Mouse (Mus musculus): ENCODE results near the gene Hs2st1. TPM values are rescaled to one million over a fixed set of nuclear protein-coding genes. Genes with fewer than 3 reads are reported as not detected.

Hs2st1 gene
- 4.5 and 5.2 TPM in 2 replicates for polyA plus RNA-seq (2015; fragmentation: Nextera tagmentation; extraction: Ambion mirVana)

GRCm38 (mm10) chr3:144570047-144570815 lies at the start of gene Hs2st1, which contains the start of gene Selenof:
Hs2st1 (minus strand) TSS chr3:144570181.
Selenof (plus strand) TSS chr3:144570304.

Other genes with a start within 250 kb of the Hs2st1 start
- gene Selenof, start 123 bp upstream of the Hs2st1 start, polyA plus RNA-seq (2015; fragmentation: Nextera tagmentation; extraction: Ambion mirVana), result 402 and 437 TPM in 2 replicates
- gene Sh3glb1, start 150.2 kb upstream of the Hs2st1 start, polyA plus RNA-seq (2015; fragmentation: Nextera tagmentation; extraction: Ambion mirVana), result 133 and 140 TPM in 2 replicates
- 57.9 and 77.5 TPM in 2 replicates for gene Clca3a1, start 190.8 kb upstream of the Hs2st1 start, polyA plus RNA-seq (2015; fragmentation: Nextera tagmentation; extraction: Ambion mirVana)
- 0.11 and 0.30 TPM in 2 replicates for gene Clca3a2, start 249.3 kb upstream of the Hs2st1 start, polyA plus RNA-seq (2015; fragmentation: Nextera tagmentation; extraction: Ambion mirVana)

Data from spleen, postnatal 0 days (tissue).